Mouse (Mus musculus) left cerebral cortex, postnatal 4 days (tissue): ENCODE results near the gene Krt17. TPM values are rescaled to one million over a fixed set of nuclear protein-coding genes. Genes with fewer than 3 reads are reported as not detected.
"Not testable (repeated sequence)": the region's sequence is repeated elsewhere in the genome, so short reads cannot be mapped to it uniquely, and the experiment has no call there.

ENCODE experiments used
- DNase-seq: peaks from one replicate; pipeline ENCODE4 v3.0.0-alpha.2; 2022
- intact Hi-C: fragments of 180-260 bp; cut with DNase I; formaldehyde crosslinking; loops from one replicate; pipeline ENCODE4 v1.15.1; 2025
- total RNA-seq, 2 experiments: library from RNA; stranded (reverse); gene quantifications; 2 replicates each; pipeline ENCODE4 v1.2.3; 2021

Krt17 gene
- total RNA-seq, 2 experiments from 2014 or later = not detected

DNA sequence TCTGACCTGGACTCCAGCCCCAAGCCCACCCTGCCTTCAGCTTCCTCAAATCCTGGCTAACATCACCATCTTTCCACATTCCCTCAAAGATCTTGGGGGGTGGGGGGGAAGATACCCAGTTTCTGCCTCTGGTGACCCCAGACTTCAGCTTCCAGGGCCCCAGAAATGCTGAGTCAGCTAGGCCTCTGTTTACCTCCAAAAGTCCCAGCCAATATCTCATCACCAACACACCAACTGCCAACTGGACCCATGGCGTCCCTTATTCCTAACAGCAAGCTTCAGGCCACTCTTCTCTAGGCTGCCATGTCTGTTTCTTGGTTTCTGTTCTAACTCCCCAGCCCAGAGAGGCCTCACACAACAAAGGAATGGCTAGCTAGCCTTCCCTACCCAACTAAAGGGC lies 11.0 kb upstream of the Krt17 start:
- DNase-seq = no peak
- intact Hi-C loops = loop anchor here (10.0 kb wide), 1 partner anchor 97 kb away; no protein-coding TSS in a partner anchor

GRCm38 (mm10) chr11:100269821-100270332 lies 9.0 kb upstream of the Krt17 start, which contains the start of gene Krt42:
TSS of gene Krt42 (minus strand) at chr11:100269871.
- DNase-seq = no peak
- intact Hi-C loops = loop anchor here (10.0 kb wide), 1 partner anchor 95 kb away; no protein-coding TSS in a partner anchor

DNA sequence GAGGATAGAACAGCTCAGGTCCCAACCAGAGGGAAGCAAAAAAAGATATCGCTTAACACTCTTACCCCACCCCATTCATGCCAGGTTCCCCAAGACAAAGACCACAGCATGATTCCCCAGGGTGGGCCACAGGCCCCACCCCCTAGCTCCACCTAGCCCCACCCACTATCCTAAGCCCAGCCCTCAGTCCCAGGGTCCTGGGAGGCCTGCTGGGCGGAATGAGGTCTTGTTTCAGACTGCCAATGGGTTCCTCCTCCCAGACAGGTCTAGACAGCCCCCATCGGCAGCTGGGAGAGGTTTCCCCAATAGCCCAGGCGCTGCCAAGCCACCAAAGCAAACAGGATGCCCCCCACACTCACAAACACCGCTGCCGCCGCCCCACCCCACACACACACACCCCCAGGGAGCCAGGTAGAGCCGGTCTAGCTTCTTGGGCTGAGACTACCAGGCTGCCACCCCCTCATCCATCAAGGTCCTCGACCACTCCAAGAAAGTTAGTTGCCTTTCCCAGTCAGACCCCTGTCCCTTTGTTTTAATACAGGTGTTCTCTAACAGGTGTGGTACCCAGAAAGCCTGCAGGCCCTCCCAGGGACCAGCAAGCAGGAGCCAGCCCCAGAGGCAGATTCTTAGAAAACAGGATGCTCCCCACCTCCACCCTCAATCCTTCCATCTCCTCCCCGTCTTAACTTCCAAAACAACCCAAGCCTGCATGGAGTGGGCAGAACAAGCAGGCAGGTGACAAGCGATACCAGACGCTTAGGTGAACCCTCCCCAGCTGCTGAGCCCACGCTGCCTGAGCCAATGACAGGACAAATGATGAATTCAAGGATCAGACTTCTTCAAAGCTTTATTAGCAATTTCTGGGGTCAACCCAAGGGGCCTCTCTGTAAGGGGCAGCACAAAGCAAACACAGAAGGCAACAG lies 1.5 kb upstream of the Krt17 start:
- intact Hi-C loops = no loop called here
- DNase-seq = no peak

- no peak for DNase-seq
- intact Hi-C loops = no loop called here
Observed at GRCm38 (mm10) chr11:100261235-100261605, 391 bp upstream of the Krt17 start.

- intact Hi-C loops = no loop called here
- no peak for DNase-seq
Observed at GRCm38 (mm10) chr11:100259079-100259478, 1.8 kb downstream of the Krt17 start.

DNA sequence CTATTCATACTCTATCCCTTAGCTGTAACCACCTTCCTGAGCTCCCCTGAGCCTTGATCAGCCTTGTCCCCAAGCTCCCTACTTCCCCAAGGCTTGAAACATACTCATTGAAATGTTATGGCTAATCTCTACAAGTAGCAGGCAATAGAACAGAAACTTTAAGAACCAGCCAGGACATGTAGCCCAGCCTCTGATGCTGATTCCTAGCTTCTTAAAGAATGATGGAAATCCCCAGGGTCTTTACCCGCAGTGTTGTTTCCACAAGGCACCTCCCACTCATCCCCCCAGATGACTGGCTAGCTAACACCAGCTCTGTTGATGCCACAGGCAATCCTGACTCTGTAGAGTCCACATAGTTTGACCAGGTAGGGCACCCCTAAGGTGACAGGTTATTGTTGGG lies 2.9 kb downstream of the Krt17 start:
- intact Hi-C loops = no loop called here
- no peak for DNase-seq

GRCm38 (mm10) chr11:100255514-100255913 lies 5.3 kb downstream of the Krt17 start:
- DNase-seq = no peak
- intact Hi-C loops = no loop called here

GRCm38 (mm10) chr11:100254360-100255090 lies 6.3 kb downstream of the Krt17 start:
- DNase-seq = no peak

GRCm38 (mm10) chr11:100248852-100249465 lies 11.9 kb downstream of the Krt17 start, which contains the start of gene Krt16:
TSS of gene Krt16 (minus strand) at chr11:100248902.
- intact Hi-C loops = no loop called here
- no peak for DNase-seq

More at GRCm38 (mm10) chr11:100254360-100255090, 6.3 kb downstream of the Krt17 start:
- intact Hi-C loops = no loop called here

DNA sequence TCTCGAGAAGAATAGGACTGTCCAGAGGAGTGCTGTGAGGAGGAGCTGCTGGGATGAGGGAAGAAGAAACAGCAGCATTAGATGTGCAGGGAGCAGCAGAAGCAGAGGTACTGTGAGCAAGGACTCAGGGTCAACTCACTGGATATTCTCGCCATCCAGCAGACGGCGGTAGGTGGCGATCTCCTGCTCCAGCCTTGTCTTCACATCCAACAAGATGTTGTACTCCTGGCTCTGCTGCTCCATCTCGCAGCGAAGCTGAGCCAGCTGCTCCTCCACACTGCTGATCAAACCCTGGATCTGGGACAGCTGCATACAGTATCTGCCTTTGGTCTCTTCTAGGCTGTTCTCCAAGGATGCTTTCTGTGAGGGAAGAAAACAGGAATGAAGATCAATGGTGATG lies 14.4 kb downstream of the Krt17 start:
- intact Hi-C loops, DNase-seq: not testable (repeated sequence)

DNA sequence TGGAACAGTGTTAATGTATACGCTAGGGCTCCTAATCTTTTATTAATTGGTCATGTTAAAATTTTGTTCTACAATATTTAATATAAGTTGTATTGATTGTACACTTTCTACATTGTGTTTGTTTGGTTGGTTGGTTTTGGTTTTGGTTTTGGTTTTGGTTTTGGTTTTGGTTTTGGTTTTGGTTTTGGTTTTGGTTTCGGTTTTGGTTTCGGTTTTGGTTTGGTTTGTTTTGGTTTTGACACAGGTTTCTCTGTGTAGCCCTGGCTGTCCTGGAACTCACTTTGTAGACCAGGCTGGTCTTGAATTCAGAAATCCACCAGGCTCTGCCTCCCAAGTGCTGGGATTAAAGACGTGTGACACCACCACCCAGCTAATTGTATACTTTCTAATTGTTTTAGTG lies 20.6 kb downstream of the Krt17 start:
- DNase-seq, intact Hi-C loops: not testable (repeated sequence)

DNA sequence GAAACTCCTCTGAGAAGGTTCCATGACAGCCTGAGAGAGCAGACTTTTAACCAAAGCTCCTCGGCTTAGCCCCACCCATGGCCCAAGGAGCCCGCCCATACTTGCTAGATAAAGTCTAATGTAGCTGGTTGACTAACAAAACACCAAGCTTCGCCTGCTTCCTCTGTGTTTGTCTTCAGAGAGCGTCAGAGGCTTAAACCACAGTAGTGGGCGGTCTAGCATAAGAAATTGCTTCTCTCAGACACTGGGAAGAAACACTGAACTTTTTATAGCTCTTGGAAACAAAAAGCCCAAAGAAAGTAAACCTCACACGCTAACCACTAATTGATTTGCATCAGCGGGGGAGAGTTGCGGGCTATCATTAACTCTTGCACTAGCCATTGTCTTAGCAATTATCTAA lies 39.1 kb downstream of the Krt17 start:
- intact Hi-C loops = no loop called here
- DNase-seq = no peak

- no peak for DNase-seq
- intact Hi-C loops = no loop called here
Observed at GRCm38 (mm10) chr11:100219304-100219703, 41.5 kb downstream of the Krt17 start.

- no peak for DNase-seq
- intact Hi-C loops = no loop called here
Observed at GRCm38 (mm10) chr11:100208542-100208941, 52.3 kb downstream of the Krt17 start.

DNA sequence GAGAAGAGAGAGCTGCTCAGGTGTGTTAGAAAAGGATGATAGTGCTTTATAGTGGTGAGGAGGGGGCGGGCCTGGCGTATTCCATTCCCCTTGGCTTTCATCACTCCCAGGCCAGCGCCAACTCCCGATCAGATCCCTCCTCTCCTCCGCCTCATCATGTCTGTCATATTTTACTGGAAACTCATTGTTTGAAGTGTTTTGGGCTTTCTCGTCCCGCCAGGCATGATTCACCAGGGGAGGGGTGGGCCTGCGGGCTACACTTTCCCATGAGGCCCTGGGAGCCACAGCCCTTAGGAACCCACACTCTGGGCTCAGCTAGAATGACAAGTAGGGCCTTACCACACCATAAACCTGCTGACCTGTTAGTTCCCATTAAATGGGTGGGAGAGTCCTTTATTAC lies 53.3 kb downstream of the Krt17 start, which contains the start of gene Krt14:
Gene Krt14, minus strand, starts transcription at position 51 of the 400 bp plus-strand sequence.
- intact Hi-C loops = no loop called here
- no peak for DNase-seq

Other genes starting within 250 kb of the Krt17 start
- under 1 TPM in 1 of 2 experiments, not detected in 1; 0.30 TPM for gene Krt33a, start 244.8 kb downstream of the Krt17 start, total RNA-seq
- gene Krt33b, start 231.2 kb downstream of the Krt17 start, total RNA-seq = not detected
- not detected for gene Krt34, start 219.5 kb downstream of the Krt17 start, total RNA-seq
- not detected for gene Krt31, start 210.5 kb downstream of the Krt17 start, total RNA-seq
- gene Krt32, start 172.8 kb downstream of the Krt17 start, total RNA-seq = not detected
- not detected for gene Krt35, start 164.8 kb downstream of the Krt17 start, total RNA-seq
- gene Krt36, start 155.4 kb downstream of the Krt17 start, total RNA-seq = not detected
- not detected for gene Krt13, start 139.5 kb downstream of the Krt17 start, total RNA-seq
- gene Krt15, start 125.1 kb downstream of the Krt17 start, total RNA-seq = not detected
- gene Krt19, start 112.4 kb downstream of the Krt17 start, total RNA-seq = 1 to 10 TPM; 1.2 to 1.5 TPM
- gene Krt9, start 67.8 kb downstream of the Krt17 start, total RNA-seq = under 1 TPM; 0.52 to 0.56 TPM
- gene Krt14, start 53.5 kb downstream of the Krt17 start, total RNA-seq = under 1 TPM in 1 of 2 experiments, not detected in 1; 0.32 TPM
- not detected for gene Krt16, start 12.1 kb downstream of the Krt17 start, total RNA-seq
- not detected for gene Krt42, start 8.8 kb upstream of the Krt17 start, total RNA-seq
- 100 to 1,000 TPM; 642 to 677 TPM for gene Eif1, start 58.9 kb upstream of the Krt17 start, total RNA-seq
- not detected for gene Gast, start 73.4 kb upstream of the Krt17 start, total RNA-seq
- 100 to 1,000 TPM in 1 of 2 experiments, 10 to 100 TPM in 1; 43.8 to 116 TPM for gene Hap1, start 95.1 kb upstream of the Krt17 start, total RNA-seq
- gene Jup, start 136.7 kb upstream of the Krt17 start, total RNA-seq = 10 to 100 TPM; 74.2 to 77.9 TPM
- gene P3h4, start 153.8 kb upstream of the Krt17 start, total RNA-seq = 1 to 10 TPM; 8.1 to 9.9 TPM
- 10 to 100 TPM; 13.7 to 15.0 TPM for gene Fkbp10, start 154.7 kb upstream of the Krt17 start, total RNA-seq
- gene Nt5c3b, start 180.8 kb upstream of the Krt17 start, total RNA-seq = 10 to 100 TPM; 85.5 to 91.9 TPM
- gene Klhl10, start 180.9 kb upstream of the Krt17 start, total RNA-seq = 1 to 10 TPM; 1.9 to 3.1 TPM
- 10 to 100 TPM; 50.7 to 54.1 TPM for gene Klhl11, start 211.7 kb upstream of the Krt17 start, total RNA-seq